Mouse (Mus musculus) layer of hippocampus, adult 9-10 months (tissue): ENCODE measurements around the gene Gm8765.
"Not testable (repeated sequence)": the region's sequence is repeated elsewhere in the genome, so short reads cannot be mapped to it uniquely, and the experiment has no call there.

Experiments
- DNase-seq: peaks from one replicate; pipeline ENCODE4 v3.0.0; 2022; ENCODE audit warnings: low spot score

Gene Gm8765

GRCm38 (mm10) chr13:50698012-50698411 is at the start of gene Gm8765:
Gm8765 (plus strand) TSS chr13:50698312.
- not testable (repeated sequence) for DNase-seq

GRCm38 (mm10) chr13:50648771-50649170 is 49.3 kb upstream of the Gm8765 start:
- DNase-seq = not testable (repeated sequence)

- DNase-seq = not testable (repeated sequence)
Measured at GRCm38 (mm10) chr13:50750282-50750681, 52.2 kb downstream of the Gm8765 start.

GRCm38 (mm10) chr13:50751732-50752131 is 53.6 kb downstream of the Gm8765 start:
- DNase-seq = no peak

GRCm38 (mm10) chr13:50752961-50753360 is 54.8 kb downstream of the Gm8765 start:
- DNase-seq = not testable (repeated sequence)
